Mouse (Mus musculus) lung, postnatal 25 days (tissue): ENCODE data around the gene Trak1.

Experiments
- DNase-seq: peaks from one replicate; pipeline ENCODE4 v3.0.0; 2022; ENCODE audit warnings: low spot score

Gene Trak1

DNA sequence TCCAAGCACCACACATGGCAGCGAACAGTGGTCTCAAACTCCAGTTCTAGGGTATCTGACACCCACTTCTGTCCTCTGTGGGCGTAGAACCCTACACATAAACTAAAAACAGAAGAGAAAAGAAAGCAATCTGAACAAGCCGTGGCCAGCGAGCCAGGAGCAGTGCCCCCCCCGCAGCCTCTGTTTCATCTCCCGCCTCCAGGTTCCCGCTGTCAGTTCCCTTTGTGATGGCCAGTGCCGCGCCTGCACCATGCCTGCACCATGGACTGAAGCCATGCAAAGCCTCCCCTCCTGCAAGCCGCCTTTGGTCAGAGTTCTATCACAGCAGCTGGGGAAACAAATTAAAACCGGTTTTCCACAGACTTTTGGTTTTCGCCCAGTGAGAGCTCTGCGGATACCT is 75.8 kb downstream of the Trak1 start:
- no peak for DNase-seq

DNA sequence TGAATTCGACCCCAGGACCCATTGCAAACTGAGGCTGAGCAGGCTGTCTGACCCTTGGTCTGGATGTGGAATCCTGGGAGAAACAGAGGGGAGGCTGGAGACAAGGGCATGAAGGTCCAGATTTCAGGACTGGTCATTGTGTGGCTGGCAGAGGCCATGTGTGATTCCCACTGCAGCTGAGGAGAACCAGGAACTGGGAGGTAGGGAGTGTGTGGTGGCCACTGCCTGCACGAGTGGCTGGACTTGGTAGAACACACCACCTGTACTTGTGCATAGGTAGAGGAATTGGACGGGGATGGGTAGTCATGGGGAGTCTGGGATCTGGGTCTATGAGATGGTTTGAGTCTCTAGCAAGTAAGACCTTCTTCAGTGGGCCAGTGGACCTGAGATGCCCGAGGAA is 76.2 kb downstream of the Trak1 start:
- DNase-seq, result no peak

DNA sequence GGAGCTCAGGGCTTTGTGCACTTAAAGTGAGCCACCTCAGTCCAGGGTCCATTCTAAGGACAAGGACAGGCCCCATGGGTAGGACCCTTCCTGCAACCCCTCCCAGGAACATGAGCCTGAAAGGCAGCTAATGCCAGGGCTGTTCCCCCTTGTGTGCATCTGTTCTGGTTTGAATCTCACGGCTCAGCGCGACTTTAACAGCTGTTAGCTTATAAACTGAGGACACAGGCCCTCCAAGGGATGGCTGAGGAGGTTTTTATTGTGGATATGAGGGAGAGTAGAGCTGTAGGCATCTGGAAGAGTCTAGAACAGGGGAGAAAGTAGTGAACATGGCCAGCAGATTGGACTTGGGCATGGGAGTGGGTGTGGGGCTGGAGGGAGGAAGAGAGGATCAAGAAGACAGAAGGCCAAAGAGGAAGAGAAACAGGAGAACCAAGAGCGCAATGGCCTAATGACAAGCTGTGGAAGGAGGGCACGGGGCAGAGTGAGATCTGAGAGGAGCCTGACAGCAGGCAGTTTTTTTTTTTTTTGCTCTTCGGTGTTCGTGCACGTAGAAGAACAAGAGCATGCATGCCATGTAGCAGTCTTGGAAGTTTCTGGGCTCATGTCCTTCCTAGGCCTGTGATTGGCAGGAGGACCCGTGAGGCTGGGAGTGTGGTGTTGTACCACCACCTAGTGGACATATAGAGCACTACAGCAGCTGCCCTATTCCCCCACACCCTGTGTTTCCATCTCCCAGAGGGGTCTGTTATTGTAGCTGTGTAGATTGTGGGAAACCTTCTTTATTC is 77.0 kb downstream of the Trak1 start:
- DNase-seq, result no peak

DNA sequence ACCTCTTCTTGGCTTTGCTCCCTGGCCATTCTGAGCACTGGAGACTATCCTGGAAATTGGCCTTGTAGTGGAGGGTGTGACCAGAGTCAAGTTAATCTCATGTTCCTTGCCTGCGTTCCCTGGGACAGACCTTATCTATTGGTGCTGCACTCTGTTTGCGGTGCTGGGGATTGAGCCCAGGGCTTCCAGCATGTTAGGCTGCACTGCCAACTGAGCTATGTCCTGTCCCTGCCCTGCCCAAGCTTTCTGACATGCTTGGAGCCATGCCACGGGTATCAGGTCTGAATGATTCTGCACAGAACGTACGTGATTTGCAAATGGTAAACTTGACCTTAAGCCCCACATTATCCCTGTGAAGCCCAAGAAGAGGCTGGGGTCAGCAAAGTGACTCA is 77.6 kb downstream of the Trak1 start:
- no peak for DNase-seq

DNA sequence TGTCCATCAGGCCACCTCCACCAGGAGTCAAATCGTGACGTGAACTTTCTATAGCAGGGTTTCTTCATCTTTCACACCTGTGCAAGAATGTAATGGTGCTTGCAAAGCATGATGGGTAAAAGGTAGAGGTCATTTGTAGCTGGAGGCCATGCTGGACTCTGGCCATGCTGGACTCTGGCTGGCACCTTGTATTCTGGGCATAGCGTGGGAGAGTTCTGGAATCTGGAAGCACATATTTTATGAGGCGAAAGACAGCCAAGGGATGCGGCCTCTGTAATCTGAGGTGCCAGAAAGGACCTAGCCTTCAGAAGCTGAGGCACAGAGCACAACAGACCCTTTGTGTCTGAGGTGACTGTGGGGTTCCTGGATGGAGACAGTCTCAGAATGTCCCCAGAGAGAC is 78.8 kb downstream of the Trak1 start:
- no peak for DNase-seq

DNA sequence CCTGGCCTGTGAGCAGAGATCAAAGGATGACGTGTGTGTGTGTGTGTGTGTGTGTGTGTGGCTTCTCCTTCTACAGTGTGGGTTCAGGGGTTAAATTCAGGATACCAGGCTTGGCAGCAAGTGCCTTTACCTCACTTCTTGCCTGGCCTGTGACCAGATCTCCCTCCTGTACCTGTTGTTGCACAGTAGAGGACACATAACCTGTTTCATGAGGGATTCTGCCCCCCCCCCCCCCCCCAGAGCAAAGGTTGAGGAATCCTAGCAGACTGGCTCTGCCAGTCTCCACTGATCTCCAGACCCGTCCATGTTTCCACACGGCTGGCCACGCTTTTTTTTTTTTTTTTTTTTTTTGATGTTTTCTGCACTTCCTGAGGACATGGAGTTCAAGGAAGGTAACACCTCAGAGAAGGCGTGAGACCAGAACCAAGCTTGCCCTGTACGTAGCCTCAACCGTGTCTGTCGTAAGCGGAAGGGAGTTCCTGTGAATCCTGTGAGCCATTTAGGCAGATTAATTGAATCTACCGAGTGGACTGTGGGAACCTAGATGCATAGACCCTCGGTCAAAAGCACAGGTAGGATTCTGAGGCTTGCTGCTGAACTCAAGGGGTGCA is 83.1 kb downstream of the Trak1 start:
- no peak for DNase-seq

DNA sequence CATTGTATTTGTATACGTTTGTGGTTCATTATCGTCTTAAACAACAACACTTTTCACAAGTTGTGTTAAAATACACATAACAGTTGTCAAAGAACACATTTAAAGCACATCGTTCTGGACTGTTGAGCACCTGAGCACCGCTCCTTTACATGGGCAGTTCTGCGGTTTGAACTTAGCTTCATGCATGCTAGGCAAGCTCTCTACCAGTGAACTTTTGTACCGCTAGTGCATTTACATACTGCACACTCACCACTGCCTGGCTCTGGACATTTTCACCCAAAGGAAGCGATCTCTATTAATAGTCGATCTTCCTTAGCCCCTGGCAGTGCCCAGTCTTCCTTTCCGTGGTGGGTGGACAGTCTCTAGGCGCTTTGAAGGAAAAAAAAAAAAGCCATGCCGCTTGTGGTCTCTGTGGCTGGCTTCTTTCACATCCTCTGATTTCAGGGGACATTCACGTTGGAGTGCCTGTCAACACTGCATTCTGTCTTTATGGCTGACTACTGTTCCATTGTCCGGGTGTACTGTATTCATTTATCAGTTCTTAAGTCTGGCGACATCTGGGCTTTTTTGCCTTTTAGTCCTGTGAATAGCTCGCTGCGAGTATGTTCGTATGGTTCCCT is 84.5 kb downstream of the Trak1 start:
- DNase-seq, result no peak

DNA sequence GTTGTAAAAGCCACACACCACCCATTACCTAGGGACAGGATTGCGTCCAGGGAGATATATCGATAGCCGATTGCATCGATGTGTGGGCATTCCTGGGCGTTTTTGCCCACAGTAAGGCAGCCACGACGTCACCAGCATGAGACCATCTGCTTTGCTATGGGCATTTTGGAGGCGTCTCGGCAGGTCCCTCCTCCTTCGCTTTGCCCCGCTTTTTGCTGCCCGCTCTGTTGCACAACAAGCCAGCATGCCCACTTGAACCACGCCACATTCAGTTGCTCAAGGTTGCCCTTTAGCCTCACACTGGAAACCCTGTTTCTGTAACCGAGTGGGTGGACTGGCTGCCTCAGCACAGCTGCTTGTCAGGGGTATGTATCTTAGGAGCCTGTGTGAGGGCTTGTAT is 85.3 kb downstream of the Trak1 start:
- peak; percentile 84 for DNase-seq

DNA sequence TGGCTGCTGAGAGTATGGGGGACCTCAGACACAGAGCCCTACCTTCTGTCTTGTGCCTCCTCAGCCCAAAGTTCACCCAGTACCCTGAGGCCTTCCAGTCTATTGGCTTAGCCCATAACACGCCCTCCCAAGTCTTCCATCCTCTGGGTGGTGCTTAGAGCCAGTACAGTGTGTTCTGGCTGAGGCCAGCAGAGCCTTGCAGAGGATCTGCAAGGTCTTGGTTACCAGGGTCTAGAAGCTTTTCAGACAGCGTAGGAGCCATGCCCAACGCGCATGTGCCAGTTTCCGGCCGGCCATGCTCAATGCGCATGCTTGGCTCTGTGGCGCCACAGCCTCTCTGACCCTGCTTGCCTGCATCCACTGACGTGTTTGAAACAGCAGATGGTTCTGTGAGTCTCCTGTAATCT is 85.9 kb downstream of the Trak1 start:
- no peak for DNase-seq

DNA sequence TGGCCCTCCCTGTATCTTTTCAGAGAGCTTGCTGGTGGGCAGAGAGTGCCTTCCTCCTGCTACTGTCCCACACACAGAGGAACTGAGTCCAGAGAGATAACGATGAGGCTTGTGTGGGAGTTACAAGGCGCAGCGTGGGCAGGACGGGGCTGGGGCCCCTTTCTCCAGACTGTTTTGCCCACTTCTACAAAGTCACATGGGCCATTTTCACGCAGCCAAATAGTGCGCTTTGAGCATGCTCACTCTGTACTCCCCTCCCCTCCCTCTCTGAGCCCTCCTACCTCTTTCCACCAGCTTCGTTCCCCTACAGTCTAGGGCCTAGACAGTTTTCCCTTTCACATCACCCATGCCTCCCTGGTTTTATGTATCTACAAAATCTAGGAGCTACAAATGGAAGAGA is 87.3 kb downstream of the Trak1 start:
- no peak for DNase-seq

DNA sequence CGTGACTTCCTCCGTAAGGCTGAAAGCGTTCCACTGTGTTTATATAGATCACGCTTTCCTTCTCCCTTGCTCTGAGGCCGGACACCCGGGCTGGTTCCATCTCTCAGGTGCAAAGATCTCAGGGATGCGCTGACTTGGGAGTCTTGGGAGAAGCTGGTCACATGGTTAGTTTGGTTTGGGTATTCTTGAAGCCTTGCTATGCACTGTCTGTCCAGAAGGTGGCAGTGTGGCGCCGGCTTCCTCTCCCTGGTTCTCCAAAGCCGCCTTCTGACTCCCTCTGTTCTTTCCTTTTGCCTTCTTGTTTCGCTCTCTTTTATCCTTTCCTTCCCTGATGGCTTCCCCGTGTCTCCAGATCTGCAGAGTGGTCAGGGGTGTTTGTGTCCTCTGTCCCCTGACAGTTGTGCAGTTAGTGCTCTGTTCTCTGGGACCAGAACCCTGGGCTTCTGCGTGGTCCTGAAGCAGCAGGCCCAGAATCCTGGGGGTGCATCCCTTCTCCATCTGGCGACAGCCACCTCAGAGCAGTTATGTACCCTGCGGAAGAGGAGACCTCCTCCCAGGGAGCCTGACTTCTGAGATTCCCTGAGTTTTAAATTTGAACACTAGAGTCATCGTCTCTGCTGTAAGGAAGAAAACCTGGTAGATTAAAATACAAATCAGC is 87.9 kb downstream of the Trak1 start:
- peak; percentile 79 for DNase-seq

DNA sequence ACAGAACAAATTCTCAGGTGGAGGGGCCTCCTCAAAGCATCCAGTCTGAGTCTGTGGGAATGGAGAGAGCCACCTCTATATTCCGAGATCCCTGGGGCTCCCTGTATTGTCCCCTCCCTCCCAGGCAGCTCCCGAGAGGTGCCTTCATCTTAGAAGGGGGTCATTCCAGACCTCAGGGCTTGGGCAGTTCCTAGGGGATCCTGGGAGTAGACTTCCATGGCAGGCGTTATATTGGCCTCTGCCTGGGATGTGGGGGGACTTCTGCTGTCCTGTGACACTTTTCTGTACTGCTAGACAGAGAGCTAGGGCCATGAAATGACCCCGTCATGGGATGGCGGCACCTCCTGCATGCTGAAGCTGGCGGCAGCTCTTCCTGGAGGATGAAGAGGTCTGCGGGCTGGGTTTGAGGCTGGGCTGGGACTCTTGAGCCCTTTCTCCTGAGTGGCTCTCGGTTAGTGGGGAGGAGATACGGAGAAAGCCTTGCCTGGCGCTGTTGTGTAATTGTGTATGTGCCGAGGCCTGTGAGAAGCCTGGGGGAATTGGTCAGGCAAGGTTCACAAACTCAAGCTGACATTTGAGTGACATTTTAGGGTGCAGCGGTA is 88.5 kb downstream of the Trak1 start:
- DNase-seq, result no peak

DNA sequence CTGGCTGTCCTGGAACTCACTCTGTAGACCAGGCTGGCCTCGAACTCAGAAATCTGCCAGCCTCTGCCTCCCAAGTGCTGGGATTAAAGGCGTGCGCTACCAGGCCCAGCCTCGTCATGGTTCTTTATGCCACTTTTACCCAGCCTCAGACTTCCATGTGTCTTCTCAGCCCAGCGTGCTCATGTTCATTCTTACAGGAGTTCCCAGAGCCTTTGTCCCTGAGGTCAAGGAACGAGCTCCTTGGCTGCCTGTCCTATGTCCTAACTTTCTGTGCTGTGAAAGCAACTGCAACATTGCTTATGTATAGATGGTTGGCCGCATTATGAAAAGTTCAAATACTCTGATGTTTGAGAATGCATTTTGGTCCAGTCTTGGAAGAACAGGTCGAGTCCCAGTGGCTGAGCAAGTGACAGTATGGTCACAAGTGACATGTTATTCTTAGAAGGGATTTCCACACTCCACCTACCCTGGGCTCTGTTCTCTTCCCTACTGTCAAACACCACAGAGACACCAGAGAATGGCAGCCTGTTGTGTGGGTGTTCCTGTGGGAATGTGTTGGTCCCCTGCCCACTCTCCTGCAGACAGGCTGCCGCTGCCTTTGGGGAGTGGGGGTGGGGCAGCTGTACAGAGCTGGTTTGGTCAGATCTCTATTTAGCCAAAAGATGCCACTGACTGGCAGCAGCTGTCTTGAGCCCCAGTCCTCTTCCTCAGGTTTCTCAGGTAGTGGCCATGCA is 90.4 kb downstream of the Trak1 start:
- DNase-seq, result no peak

DNA sequence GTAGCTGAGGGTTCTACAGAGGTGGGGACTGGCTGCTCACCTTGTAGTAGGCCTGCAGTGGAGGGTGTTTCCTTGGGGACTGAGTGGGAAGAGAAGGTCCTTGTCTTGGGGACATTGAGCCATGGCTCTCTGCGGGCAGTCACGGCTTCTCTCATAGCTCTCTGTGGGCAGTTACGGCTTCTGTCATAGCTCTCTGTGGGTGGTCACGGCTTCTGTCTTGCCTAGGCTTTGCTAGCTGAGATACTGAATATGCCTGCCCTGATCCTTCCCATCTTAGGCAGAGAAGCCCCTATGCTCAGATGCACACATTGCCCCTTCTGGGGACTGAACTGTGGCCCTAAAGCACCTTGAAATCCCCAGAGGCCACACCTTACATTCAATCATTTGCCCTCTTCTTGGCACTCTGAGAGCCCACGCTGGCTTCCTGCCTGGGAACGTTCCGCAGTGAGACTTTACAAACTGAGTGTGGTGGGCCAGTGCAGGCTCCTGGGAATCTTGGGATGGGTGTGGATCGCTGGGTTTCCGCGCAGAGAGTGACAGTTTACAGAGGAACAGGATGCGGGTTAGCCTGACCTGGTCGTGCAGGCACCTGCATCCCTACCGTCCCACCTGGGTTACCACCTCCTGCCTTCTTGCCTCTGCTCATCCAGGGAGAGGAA is 91.1 kb downstream of the Trak1 start:
- DNase-seq, result no peak

DNA sequence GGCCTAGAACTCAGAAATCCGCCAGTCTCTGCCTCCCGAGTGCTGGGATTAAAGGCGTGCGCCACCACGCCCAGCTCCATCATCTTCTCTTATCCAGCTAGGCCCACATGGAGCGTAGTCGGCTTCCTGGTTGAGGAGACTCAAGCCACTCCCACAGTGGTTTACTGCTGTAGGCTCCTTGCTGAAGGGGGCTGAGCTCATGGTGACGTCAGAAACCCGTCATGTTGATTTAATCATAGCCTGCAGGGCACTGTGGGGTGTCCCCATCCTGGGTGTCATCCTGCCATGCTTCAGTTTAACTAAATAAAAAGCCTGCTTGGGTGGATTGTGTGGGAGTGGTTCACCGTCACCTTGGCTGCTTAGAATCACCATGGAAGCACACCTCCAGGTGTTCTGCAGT is 92.0 kb downstream of the Trak1 start:
- DNase-seq, result no peak

DNA sequence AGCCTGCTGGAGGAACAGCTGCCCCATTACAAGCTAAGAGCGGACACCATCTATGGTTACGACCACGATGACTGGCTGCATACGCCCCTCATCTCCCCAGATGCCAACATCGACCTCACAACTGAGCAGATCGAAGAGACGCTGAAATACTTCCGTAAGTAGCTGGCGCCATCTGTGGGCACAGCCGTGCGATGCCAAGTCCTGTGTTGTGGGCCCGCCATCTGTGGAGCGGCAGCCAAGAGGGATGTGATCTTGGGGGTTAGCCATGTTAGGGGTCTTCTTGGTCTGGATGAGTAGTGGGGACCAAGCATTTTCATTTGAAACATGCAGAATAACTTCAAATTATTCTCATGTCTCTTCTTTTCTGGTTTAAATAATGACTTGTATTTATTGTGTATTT is 94.6 kb downstream of the Trak1 start:
- DNase-seq, result no peak

DNA sequence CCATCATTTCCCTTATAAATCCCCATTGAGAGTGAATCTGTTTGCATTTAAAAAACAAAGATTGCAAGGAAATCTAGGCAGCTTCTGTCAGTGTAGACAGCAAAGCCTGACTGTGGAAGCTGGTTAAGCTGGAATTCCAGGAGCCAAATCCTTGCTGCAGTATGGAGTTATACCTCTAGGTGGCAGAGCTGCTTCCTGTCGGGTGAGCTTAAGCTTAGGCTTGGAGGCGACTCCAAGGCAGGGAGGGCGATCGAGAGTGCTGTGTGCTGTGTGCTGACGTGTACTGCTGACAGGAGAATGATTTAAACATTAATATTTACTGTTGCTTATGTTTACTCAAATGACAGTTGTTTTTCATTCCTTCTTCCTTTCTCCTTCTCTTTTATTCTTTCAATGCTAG is 95.1 kb downstream of the Trak1 start:
- DNase-seq, result peak; percentile 84

DNA sequence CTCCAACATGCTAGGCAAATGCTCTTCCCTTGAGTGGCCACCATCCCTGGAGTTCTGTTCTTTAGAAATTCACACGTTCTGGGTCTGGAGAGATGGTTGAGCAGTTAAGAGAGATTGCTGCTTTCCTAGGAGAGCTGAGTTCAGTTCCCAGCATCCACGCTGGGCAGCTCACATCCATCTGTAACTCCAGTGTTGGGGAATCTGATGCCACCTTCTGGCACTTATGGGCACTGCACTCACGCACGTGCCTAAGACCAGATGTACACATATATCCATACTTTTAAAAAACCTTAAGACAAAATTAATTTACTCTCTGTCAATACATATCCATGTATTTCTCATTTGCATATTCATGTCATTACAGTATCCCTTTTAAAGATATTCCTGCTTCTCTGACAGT is 95.8 kb downstream of the Trak1 start:
- no peak for DNase-seq

DNA sequence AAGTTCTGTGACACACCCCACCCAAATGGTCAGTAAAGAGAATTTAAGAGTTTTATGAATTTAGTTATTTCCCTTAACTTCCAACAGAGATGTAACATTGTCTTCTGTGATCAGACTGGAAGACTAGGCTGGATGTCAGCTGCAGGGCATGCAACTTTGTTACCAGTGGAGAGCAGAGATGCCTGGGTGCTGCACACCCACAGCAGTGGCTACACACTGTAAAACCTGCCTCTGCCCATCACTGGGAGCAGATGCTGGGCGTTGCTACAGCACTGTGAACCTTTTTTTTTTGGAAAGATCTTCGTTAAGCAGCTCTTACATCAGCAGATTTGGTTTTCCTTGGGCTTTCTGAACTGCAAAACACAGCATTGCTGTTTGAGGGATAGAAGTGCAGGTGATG is 97.6 kb downstream of the Trak1 start:
- no peak for DNase-seq

DNA sequence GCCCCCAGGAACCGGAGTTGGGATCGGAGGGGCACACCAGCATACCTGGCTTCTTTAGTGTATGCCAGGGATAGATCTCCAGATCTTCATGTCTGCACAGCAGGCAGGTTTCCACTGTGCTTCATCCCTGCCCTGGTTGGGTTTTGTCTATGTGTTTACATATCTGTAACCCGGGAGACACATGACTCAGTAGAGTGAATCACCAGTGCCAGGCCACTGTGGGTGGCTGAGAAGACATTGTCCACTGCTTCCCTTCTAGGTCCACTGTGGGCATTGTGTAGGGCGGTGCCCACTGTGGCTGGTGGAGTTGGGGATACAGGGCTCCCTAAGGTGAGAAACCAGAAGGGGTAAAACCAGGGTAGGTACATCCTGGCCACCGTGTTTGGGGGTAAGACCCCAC is 98.5 kb downstream of the Trak1 start:
- DNase-seq, result no peak

DNA sequence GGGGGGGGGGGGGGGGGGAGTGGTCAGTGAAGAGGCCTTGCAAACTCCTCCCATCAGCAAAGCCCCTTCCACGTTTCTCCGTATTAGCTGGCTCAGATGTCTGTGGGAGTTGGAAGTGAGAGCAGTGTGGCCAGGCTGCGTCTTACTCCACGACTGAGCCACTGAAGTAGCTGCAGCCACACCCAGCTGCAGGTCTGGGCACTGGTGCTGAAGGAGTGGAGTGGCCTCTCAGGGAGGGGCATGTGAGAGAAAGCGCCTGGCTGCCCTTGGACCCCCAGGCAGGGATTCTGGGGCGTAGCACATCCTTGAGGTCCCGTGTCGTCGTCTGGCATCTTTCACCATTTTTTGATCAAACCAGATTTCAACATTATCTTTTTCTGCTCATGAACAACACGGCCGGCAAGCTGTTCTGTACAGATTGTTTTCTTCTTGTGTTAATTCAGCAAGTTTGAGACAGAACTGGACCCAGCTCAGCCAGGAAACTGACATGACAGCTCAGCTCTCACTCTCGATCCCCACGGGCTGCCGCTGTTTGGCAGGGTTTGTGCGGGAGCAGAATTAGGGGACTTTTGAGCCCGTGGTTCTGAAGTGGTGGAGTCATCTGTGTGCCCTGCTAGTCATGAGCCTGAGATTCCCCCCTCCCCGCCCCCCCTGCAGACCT is 100.9 kb downstream of the Trak1 start:
- DNase-seq, result no peak
